Mouse (Mus musculus): ENCODE data around the gene Tjp3. TPM values are rescaled to one million over a fixed set of nuclear protein-coding genes. Genes with fewer than 3 reads are reported as not detected.
A peak's percentile ranks its signal among the peaks of the same experiment; 100 is the strongest.

Gene Tjp3
- total RNA-seq, 1 experiment from 2014 or later = 7.2 TPM

DNA sequence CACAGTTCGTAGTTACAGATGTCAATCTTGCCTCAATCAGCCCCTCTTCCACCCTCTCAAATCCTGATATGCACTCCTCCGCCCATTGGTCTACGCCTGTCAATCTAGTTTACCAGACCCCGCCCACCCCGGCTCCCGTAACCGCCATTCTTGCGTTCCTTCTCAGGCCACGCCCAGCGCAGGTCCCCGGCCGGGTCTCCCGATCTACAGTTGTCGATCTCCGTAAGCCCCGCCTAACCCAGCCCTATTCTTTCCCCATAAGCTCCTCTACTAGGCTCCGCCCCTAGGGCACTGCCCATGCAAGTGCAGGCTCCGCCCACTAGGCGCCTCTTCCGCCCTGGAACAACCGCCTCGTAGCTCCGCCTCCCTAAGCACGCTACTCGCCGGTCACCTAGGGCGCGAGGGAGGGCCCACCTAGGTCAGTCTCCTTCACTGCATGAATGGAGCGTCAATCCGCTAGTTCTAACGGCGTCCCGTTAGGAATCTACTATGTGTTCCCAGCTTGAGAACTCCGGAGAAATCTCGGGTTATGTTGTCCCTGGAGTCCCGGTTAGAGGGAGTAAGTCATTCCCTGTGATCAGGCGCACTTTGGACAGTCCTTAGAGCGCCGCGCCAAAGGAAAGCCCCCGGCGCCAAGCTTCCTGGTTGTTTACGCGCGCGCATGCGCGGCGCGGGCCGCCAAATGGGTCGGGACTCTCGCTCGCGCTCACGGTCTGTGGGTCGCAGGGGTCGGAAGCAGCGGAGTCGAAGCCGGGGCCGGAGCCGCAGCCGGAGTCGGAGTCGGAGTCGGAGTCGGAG, 29.4 kb upstream of the Tjp3 start, which contains the start of gene Cactin:
Gene Cactin (plus strand): TSS at position 554 of the 798 bp plus-strand sequence.
- peak; percentile 80 for ATAC-seq (ENCODE audit: extremely low read depth, insufficient number of reproducible peaks, low FRiP score, poor library complexity, severe bottlenecking)

DNA sequence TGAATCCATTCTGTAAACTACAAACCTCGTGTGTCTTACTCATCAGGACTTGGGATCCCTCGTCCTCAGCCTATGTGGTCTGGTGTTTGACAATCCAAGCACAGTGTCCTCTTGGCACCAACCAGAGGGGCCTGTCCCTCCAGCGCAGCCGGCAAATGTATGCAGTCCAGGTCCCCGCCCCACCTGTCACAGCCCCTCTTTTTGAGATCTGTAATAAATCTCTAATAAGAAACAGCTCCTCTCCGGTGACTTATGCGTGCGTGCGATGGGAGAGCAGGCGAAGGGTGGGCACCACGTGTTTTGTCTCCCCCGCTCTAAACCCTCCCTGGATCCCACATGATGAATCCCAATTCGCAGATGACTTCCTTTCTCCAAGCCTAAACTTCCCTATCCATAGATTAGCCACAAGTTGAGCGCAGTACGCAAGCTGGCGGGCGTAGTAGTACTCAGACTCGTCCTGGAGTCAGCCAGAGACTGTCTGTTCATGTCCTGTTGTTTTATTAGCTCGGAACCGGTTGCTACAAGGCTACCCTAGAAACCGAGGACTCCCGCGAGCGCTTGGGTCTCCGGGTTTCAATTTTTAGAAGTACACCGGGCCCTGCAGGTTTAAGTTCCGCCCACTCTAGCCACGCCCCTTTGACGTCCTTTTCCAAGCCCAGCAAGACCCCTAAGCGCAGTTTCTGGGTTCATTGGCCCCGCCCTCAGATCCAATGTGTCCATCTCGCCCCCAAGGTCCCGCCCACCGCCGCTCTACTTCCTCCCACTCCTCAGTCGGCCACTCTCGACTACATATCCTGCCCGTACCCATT, 28.6 kb upstream of the Tjp3 start:
- no peak; the same call in 1 of the 2 replicates for ATAC-seq (ENCODE audit: extremely low read depth, insufficient number of reproducible peaks, low FRiP score, poor library complexity, severe bottlenecking)

GRCm38 (mm10) chr10:81319330-81319699, 27.9 kb upstream of the Tjp3 start:
- no peak for ATAC-seq (ENCODE audit: extremely low read depth, insufficient number of reproducible peaks, low FRiP score, poor library complexity, severe bottlenecking)

GRCm38 (mm10) chr10:81318589-81319329, 27.4 kb upstream of the Tjp3 start:
- ATAC-seq (ENCODE audit: extremely low read depth, insufficient number of reproducible peaks, low FRiP score, poor library complexity, severe bottlenecking) = no peak

- no peak for ATAC-seq (ENCODE audit: extremely low read depth, insufficient number of reproducible peaks, low FRiP score, poor library complexity, severe bottlenecking)
Observed at GRCm38 (mm10) chr10:81317273-81317672, 25.9 kb upstream of the Tjp3 start.

- ATAC-seq (ENCODE audit: extremely low read depth, insufficient number of reproducible peaks, low FRiP score, poor library complexity, severe bottlenecking) = no peak
Observed at GRCm38 (mm10) chr10:81316338-81317060, 25.1 kb upstream of the Tjp3 start.

- no peak for ATAC-seq (ENCODE audit: extremely low read depth, insufficient number of reproducible peaks, low FRiP score, poor library complexity, severe bottlenecking)
Observed at GRCm38 (mm10) chr10:81315587-81315986, 24.2 kb upstream of the Tjp3 start.

- no peak for ATAC-seq (ENCODE audit: extremely low read depth, insufficient number of reproducible peaks, low FRiP score, poor library complexity, severe bottlenecking)
Observed at GRCm38 (mm10) chr10:81314201-81314600, 22.8 kb upstream of the Tjp3 start.

DNA sequence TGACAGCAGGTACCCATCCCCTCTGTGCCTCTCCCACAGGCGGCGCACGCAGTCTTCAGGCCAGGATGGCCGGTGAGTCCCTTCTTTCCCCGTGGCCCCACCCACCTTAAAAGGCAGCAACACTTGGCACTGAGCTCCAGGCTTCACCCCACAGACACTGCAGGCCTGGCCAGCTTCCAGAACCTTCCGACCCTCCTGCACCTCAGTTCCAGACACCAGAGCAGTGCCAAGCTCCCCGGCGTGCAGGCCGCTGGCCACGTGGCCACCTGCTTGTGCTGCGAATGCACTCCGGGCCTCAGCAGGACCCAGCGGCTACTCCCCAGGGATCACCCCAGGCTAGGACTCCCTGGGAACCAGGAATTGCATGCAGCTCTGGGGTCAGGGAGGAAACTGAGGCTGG, 22.2 kb upstream of the Tjp3 start:
- no peak for ATAC-seq (ENCODE audit: extremely low read depth, insufficient number of reproducible peaks, low FRiP score, poor library complexity, severe bottlenecking)

GRCm38 (mm10) chr10:81309571-81309970, 18.2 kb upstream of the Tjp3 start:
- ATAC-seq (ENCODE audit: extremely low read depth, insufficient number of reproducible peaks, low FRiP score, poor library complexity, severe bottlenecking) = no peak

DNA sequence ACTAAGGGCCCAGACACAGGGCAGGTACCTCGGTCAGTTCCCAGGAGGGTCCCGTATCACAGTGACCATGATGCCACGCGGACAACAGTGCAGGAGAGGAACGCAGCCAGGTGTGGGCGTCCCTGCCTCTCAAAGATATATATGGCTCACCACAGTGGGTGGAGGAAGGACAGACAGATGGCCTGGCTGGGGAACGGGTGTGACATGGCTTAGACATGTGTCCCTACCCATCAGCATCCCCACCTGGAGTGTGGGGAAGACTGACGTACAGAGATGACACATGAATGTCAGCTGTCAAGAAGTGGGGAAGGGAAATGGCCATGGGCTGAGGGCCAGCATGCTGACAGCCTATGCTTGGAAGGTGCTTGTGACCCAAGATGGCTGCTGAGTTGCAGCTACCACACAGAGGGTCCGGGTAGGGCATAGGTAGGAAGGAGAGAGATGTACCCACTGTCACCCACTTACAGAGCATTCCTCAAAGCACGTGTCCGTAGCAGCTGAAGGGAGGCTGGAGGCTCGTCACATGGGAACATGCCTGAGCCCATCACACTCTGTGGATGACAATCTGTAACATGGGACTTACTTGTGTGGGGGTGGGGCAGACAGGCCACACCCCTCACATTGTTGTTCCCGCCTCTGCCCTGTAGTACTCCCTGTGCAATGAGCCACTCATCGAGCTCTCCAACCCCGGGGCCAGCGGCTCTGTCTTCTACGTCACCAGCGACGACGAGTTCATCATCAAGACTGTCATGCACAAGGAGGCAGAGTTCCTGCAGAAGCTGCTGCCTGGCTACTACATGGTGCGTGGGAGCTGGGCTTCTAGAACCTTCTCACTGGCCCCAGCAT, 15.7 kb upstream of the Tjp3 start:
- no peak for ATAC-seq (ENCODE audit: extremely low read depth, insufficient number of reproducible peaks, low FRiP score, poor library complexity, severe bottlenecking)

GRCm38 (mm10) chr10:81306173-81306668, 14.8 kb upstream of the Tjp3 start:
- ATAC-seq (ENCODE audit: extremely low read depth, insufficient number of reproducible peaks, low FRiP score, poor library complexity, severe bottlenecking) = no peak

DNA sequence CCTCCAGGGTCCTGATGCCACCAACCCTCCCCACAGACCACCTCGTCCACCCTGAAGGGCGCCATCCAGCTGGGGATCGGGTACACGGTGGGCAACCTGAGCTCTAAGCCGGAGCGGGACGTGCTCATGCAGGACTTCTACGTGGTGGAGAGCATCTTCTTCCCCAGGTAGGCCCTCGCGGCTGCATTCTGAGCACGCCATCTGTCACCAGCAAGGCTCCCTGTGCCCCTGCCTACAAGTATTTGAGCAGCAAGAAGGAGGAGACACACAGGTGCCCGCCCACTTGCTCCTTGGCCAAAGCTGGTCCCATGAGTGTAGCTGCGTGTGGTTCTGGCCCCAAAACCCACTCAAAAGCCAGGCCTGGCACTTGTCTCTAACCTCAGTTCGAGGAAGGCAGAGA, 14.3 kb upstream of the Tjp3 start:
- ATAC-seq (ENCODE audit: extremely low read depth, insufficient number of reproducible peaks, low FRiP score, poor library complexity, severe bottlenecking) = no peak

DNA sequence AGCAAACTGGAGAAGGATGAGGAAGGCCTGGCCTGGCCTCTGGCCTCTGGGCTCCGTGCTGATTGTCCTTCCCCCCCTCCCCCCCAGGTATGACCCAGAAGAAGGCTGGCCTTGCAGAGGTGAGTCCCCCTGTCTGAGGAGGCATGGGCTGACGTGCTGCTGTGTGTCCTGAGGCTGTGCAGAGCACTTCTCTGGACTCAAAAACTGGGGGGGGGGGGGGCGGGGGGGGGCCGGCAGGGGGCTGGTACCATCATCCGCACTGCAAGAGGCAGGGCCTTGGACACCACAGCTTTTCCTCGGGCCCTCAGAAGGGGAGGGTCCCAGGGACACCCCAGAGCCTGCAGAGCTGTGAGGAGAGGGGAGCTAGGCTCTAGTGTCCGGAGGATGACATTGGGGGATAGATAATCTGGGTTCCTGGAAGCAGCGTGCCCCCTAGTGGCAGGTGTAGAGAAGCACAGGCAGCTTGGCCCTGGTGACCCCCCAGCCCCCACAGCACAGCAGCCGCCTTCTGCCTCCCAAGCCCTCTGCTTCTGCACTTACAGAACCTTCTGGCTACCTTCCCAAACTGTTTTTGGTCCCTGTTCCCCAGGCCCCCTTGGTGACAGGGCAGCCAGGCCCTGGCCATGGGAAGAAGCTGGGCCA, 13.3 kb upstream of the Tjp3 start:
- ATAC-seq (ENCODE audit: extremely low read depth, insufficient number of reproducible peaks, low FRiP score, poor library complexity, severe bottlenecking) = peak; percentile 67

DNA sequence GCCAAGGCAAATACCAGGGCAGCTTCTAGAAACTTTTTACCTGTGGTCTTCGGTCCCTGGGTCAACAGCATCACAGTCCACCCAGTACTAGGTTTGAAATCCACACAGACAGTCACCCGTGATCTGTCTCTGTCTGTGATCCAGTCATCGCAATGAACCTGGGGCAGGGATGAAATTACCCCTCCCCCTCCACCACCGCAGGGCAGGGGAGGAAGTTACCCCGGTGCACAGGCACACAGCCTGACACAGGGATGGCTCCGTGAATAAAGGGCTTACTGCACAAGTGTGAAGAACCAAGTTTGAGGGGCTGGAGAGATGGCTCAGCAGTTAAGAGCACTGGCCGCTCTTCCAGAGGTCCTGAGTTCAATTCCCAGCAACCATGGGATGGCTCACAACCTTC, 12.4 kb upstream of the Tjp3 start:
- no peak; the same call in 1 of the 2 replicates for ATAC-seq (ENCODE audit: extremely low read depth, insufficient number of reproducible peaks, low FRiP score, poor library complexity, severe bottlenecking)

- ATAC-seq (ENCODE audit: extremely low read depth, insufficient number of reproducible peaks, low FRiP score, poor library complexity, severe bottlenecking) = no peak
Observed at GRCm38 (mm10) chr10:81303258-81303657, 11.9 kb upstream of the Tjp3 start.

- no peak for ATAC-seq (ENCODE audit: extremely low read depth, insufficient number of reproducible peaks, low FRiP score, poor library complexity, severe bottlenecking)
Observed at GRCm38 (mm10) chr10:81302781-81303218, 11.4 kb upstream of the Tjp3 start.

Data from neutrophil, adult 5-6 weeks (primary cell).